ENCODE assay signal across 17 mouse cellular contexts in the genomic region with DNA sequence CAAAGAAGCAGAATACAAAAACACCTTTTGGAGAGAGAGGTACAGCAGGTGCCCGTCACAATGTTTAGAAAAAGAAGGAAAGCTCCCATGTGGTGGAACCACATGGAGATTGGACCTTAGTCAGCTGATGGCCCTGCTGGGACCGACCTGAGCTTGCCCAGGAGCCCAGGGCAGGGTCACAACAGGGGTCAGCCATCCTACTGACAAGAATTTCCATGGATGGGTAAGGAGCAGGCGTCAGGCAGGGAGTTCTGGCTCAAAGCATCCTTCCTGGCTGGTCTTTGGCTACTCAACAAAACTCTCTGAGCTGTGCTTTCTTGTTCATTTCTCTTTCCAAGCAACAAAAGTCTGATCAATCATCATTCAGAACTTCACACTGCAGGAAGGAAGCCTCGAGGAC.
A peak's percentile ranks its signal among the peaks of the same experiment; 100 is the strongest.
DNase-seq lines count a peak whose midpoint lies in the region; ATAC-seq lines count a peak whose summit lies in the region.
"Had no signal": no experiment of that assay in that cellular context is flagged by ENCODE, and none has a peak within 500 bp of the region (broad histone marks: within the 10 kb centered on the region; RNA-seq: fewer than 3 reads in every experiment).

No protein-coding gene starts in this region.

- no peaks in the 10 kb centered on the region for H3K27me3 ChIP-seq in heart, embryonic 10.5 days (ENCODE audit: insufficient read depth, poor library complexity, severe bottlenecking)
- H3K27me3 ChIP-seq in midbrain, embryonic 10.5 days (ENCODE audit: low read depth, poor library complexity, severe bottlenecking) = peaks cover 51% of the 10 kb centered on the region
- H3K27me3 ChIP-seq in midbrain, embryonic 15.5 days (replicated peaks) = no peaks in the 10 kb centered on the region; the same call in 1 of the 2 replicates
- no peaks in the 10 kb centered on the region for H3K27me3 ChIP-seq in kidney, embryonic 16.5 days (ENCODE audit: insufficient read depth, low read length)
- H3K27me3 ChIP-seq: stomach, embryonic 15.5 days had no signal

- no peak overlapping the region for H3K4me2 ChIP-seq in midbrain, embryonic 15.5 days
- H3K4me2 ChIP-seq in kidney, embryonic 16.5 days (replicated peaks; ENCODE audit: low read depth, low read length) = no peak overlapping the region
- H3K4me2 ChIP-seq: embryonic facial prominence, embryonic 15.5 days; forebrain, embryonic 13.5 days; midbrain, embryonic 13.5 days; stomach, embryonic 15.5 days had no signal

- H3K36me3 ChIP-seq in heart, embryonic 10.5 days = 0 out of 2 replicates have a peak, but pooled peaks cover 4% of the 10 kb centered on the region
- H3K36me3 ChIP-seq in midbrain, embryonic 10.5 days = no peaks in the 10 kb centered on the region
- H3K36me3 ChIP-seq in midbrain, embryonic 15.5 days (replicated peaks) = no peaks in the 10 kb centered on the region
- H3K36me3 ChIP-seq in kidney, embryonic 16.5 days (ENCODE audit: insufficient read depth, low read length) = no peaks in the 10 kb centered on the region
- H3K36me3 ChIP-seq: embryonic facial prominence, embryonic 15.5 days; midbrain, embryonic 13.5 days; stomach, embryonic 15.5 days had no signal

- H3K9me3 ChIP-seq in heart, embryonic 10.5 days = no peaks in the 10 kb centered on the region
- H3K9me3 ChIP-seq in midbrain, embryonic 10.5 days (replicated peaks) = peaks cover 5% of the 10 kb centered on the region; the same call in 1 of the 2 replicates
- H3K9me3 ChIP-seq in midbrain, embryonic 15.5 days = no peaks in the 10 kb centered on the region
- H3K9me3 ChIP-seq in kidney, embryonic 16.5 days (ENCODE audit: low read length) = no peaks in the 10 kb centered on the region
- H3K9me3 ChIP-seq: embryonic facial prominence, embryonic 15.5 days; forebrain, embryonic 13.5 days; midbrain, embryonic 13.5 days; stomach, embryonic 15.5 days had no signal

- DNase-seq in heart, embryonic 10.5 days (ENCODE audit: low spot score) = no peak
- DNase-seq in heart, postnatal 10 days = no peak
- no peak for DNase-seq in midbrain, embryonic 10.5 days (ENCODE audit: low spot score)
- no peak for DNase-seq in lung, postnatal 25 days (ENCODE audit: low spot score)
- DNase-seq: cerebellum, postnatal 36 days; right cerebral cortex, adult 18-20 months; spleen, adult 18-20 months had no signal

- H3K4me1 ChIP-seq in heart, embryonic 10.5 days = peaks cover 75% of the 10 kb centered on the region
- H3K4me1 ChIP-seq in midbrain, embryonic 10.5 days = peaks cover 74% of the 10 kb centered on the region
- peaks cover 35% of the 10 kb centered on the region for H3K4me1 ChIP-seq in midbrain, embryonic 15.5 days
- peaks cover 34% of the 10 kb centered on the region for H3K4me1 ChIP-seq in kidney, embryonic 16.5 days (ENCODE audit: insufficient read depth, low read length)

- peak overlapping the region; percentile 83 for H3K27ac ChIP-seq in heart, embryonic 10.5 days
- H3K27ac ChIP-seq in midbrain, embryonic 10.5 days (replicated peaks) = peak overlapping the region; percentile 75
- H3K27ac ChIP-seq in midbrain, embryonic 15.5 days = no peak overlapping the region
- 0 out of 2 replicates have a peak overlapping the region, but pooled peaks have one; percentile 40 for H3K27ac ChIP-seq in kidney, embryonic 16.5 days (ENCODE audit: low read length)
- H3K27ac ChIP-seq: embryonic facial prominence, embryonic 15.5 days; forebrain, embryonic 13.5 days; liver, embryonic 14.5 days; midbrain, embryonic 13.5 days; stomach, embryonic 15.5 days had no signal

- no peak for ATAC-seq in midbrain, embryonic 15.5 days (replicated peaks)
- no peak for ATAC-seq in kidney, embryonic 16.5 days (ENCODE audit: low FRiP score, low TSS enrichment)
- ATAC-seq in erythroid progenitor cell, adult 5-6 weeks (replicated peaks; ENCODE audit: low FRiP score, poor library complexity, severe bottlenecking) = no peak
- ATAC-seq: CD4-positive, CD25-positive, alpha-beta regulatory T cell, adult 4 months; intestine, postnatal 0 days; midbrain, embryonic 13.5 days had no signal

- no peak overlapping the region for H3K4me3 ChIP-seq in heart, embryonic 10.5 days
- H3K4me3 ChIP-seq in midbrain, embryonic 10.5 days = no peak overlapping the region; the same call in 1 of the 2 replicates
- no peak overlapping the region for H3K4me3 ChIP-seq in midbrain, embryonic 15.5 days
- H3K4me3 ChIP-seq in kidney, embryonic 16.5 days (ENCODE audit: low read length) = no peak overlapping the region
- H3K4me3 ChIP-seq: embryonic facial prominence, embryonic 15.5 days; forebrain, embryonic 13.5 days; midbrain, embryonic 13.5 days; stomach, embryonic 15.5 days had no signal

- 42% methylated on average over 4 of the region's 4 CpGs for WGBS in heart, embryonic 10.5 days
- WGBS in midbrain, embryonic 10.5 days = 13% methylated on average over 4 of the region's 4 CpGs
- WGBS in midbrain, embryonic 15.5 days = 35% methylated on average over 4 of the region's 4 CpGs
- 37% methylated on average over 4 of the region's 4 CpGs for WGBS in kidney, embryonic 16.5 days

- no peak overlapping the region for H3K9ac ChIP-seq in midbrain, embryonic 15.5 days
- no peak overlapping the region for H3K9ac ChIP-seq in kidney, embryonic 16.5 days (replicated peaks; ENCODE audit: low read length)
- H3K9ac ChIP-seq: embryonic facial prominence, embryonic 15.5 days; forebrain, embryonic 13.5 days; liver, embryonic 14.5 days; midbrain, embryonic 13.5 days; stomach, embryonic 15.5 days had no signal

- intact Hi-C loops in heart, postnatal 10 days (cut with DNase I) = loop anchor here (5.0 to 10.0 kb wide), 3 partner anchors 131 to 876 kb away; no protein-coding TSS in a partner anchor
